Mouse (Mus musculus): Measurements from ENCODE around the gene Fbxw17. TPM values are rescaled to one million over a fixed set of nuclear protein-coding genes. Genes with fewer than 3 reads are reported as not detected.
"Not testable (repeated sequence)": the region's sequence is repeated elsewhere in the genome, so short reads cannot be mapped to it uniquely, and the experiment has no call there.

Fbxw17 gene
- 34.9 and 41.6 TPM in 2 replicates for polyA plus RNA-seq (2015; fragmentation: Nextera tagmentation; extraction: Ambion mirVana)

DNA sequence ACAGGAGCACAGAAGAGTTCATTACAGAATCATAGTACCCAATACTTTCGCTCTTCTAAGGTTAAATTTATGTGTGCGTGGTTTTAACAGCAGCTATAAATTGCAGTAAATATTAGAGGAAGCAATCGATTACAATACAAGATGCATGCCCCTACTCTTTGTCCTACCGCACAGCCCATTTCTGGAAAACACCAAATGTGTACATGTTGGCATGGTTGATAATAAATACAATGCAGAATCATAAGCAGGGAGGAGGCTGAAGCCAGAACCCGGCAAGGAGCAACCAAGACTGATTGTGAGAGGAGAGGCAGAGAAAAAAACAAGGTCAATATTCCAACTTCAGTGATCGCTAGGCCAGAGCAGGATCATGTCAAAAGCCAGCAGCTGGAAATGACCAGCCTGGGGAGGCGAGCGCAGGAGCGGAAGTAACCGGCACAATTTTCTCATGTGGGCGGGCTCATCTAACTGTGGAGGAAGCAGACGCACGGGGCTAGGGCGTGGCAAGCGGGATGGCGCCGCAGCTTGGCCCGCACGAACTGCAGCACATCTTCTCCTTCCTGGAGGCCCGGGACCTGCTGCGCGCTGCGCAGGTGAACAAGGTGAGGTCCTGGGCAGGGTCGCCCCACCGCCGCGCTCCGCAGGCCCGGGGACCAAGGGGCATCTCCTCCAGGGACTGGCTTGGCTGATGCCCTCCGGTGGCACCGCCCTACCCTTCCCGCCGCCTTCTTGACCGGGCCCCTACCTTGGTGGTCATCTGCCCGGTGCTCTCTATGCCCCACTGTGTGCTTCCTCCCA lies at the start of gene Fbxw17:
Gene Fbxw17, plus strand, starts transcription at position 476 of the 795 bp plus-strand sequence.
- H3K4me1 ChIP-seq (replicated peaks; ENCODE audit: control insufficient read depth, insufficient read depth, low read length), result peaks cover 10% of the 10 kb centered on the region
- ATAC-seq, result peak; percentile 99
- peak within 1 kb of the TSS; percentile 63 for H3K4me2 ChIP-seq (ENCODE audit: low read length)
- H3K9me3 ChIP-seq (ENCODE audit: control insufficient read depth, low read length), result no peaks in the 10 kb centered on the region
- H3K9ac ChIP-seq (replicated peaks; ENCODE audit: low read depth, low read length), result peak within 1 kb of the TSS; percentile 97
- H3K27ac ChIP-seq (ENCODE audit: low read length), result peak within 1 kb of the TSS; percentile 33; the same call in 1 of the 2 replicates
- 10% methylated on average over 35 of the region's 35 CpGs for WGBS
- H3K27me3 ChIP-seq (replicated peaks; ENCODE audit: control insufficient read depth, insufficient read depth, low read length), result no peaks in the 10 kb centered on the region
- peak within 1 kb of the TSS; percentile 86 for H3K4me3 ChIP-seq (replicated peaks; ENCODE audit: low read length)
- 0 out of 2 replicates have a peak, but pooled peaks cover 4% of the 10 kb centered on the region for H3K36me3 ChIP-seq (ENCODE audit: control insufficient read depth, insufficient read depth)

DNA sequence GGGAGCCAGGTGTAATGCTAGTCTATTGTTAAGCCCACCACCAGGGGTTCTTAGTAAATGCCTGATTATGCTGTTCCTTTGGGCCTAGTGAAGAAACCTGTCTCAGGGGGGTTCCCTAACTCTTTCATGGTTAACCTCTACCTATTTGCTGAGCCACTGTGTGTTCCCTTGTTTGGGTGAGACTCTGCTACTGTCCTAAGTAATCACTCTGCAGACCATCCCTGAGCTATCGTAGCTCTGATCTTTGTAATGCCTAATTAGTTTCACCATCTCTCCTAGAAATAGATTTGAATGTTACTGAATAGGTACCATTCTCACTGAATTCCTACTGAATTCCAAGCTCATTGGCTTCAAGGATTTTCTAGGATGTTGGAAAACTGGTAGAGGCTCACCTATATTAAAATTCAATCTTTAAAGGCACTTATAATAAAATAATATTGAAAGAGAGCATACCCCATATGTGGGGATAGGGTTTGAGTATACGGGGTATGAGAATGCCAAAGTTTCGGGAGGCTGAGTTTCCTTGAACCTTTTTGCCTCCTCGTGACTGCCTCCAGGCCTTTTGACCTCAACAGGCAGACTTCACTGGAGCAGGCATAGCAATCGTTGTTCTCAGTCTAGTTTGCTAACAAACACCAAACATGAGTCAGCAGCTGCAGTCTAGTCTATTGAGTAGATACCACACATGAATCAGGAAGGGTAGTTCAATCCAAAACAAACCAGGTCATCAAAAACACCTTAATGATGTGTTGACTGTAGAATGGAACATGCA lies 44.5 kb upstream of the Fbxw17 start:
- WGBS, result 60% methylated on average over 5 of the region's 5 CpGs
- not testable (repeated sequence) for H3K4me2 ChIP-seq (ENCODE audit: low read length); H3K9me3 ChIP-seq (ENCODE audit: control insufficient read depth, low read length); H3K4me1 ChIP-seq (replicated peaks; ENCODE audit: control insufficient read depth, insufficient read depth, low read length); H3K9ac ChIP-seq (replicated peaks; ENCODE audit: low read depth, low read length); H3K27ac ChIP-seq (ENCODE audit: low read length); H3K4me3 ChIP-seq (replicated peaks; ENCODE audit: low read length); H3K36me3 ChIP-seq (ENCODE audit: control insufficient read depth, insufficient read depth); ATAC-seq; H3K27me3 ChIP-seq (replicated peaks; ENCODE audit: control insufficient read depth, insufficient read depth, low read length)

DNA sequence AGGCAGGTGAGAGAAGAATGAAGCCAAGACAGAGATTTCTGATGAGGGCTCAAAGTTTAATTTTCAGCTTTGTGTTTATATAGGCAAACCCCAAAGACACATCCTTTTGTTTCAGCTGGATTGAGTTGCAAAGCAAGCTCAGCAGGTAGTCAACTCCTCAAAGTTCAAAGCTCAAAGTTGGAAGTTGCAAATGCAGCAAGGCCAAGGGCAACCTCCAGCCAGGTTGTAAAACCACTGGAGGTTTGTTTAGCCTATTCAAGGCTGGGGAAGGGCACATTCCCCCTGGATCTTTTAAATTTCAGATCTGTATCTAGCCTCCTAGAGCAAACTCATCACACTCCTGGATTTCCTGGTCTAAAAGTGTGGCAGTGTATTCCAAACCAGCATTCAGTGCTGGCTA lies 28.5 kb upstream of the Fbxw17 start:
- H3K4me2 ChIP-seq (ENCODE audit: low read length); H3K4me1 ChIP-seq (replicated peaks; ENCODE audit: control insufficient read depth, insufficient read depth, low read length); ATAC-seq; H3K4me3 ChIP-seq (replicated peaks; ENCODE audit: low read length); H3K27ac ChIP-seq (ENCODE audit: low read length); H3K9me3 ChIP-seq (ENCODE audit: control insufficient read depth, low read length); H3K36me3 ChIP-seq (ENCODE audit: control insufficient read depth, insufficient read depth); H3K9ac ChIP-seq (replicated peaks; ENCODE audit: low read depth, low read length); H3K27me3 ChIP-seq (replicated peaks; ENCODE audit: control insufficient read depth, insufficient read depth, low read length): not testable (repeated sequence)

DNA sequence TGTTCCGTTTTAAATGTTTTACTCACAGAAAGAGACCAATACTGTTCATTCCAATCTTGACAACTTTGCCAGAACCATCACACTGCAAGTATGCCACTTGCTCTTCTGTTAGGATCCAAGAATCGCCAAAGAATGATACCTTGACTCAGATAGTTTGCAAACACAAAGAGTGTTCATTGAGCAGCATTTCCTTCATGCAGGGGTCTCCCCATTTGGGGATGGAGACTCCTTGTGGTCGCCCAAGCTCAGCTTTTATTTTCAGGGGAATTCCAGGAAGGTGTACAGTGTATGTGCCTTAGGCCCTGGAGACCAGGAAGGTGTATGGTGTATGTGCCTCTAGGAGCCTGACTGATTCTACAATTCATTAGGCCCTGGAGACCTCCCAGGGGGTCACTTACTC lies 757 bp downstream of the Fbxw17 start:
- Histone ChIP-seq H3K27me3 (replicated peaks; ENCODE audit: control insufficient read depth, insufficient read depth, low read length) (no peaks in the 10 kb centered on the region), H3K4me2 (ENCODE audit: low read length) (peak overlapping the region; percentile 63), H3K9ac (replicated peaks; ENCODE audit: low read depth, low read length) (peak overlapping the region; percentile 97), H3K36me3 (ENCODE audit: control insufficient read depth, insufficient read depth) (peaks cover 5% of the 10 kb centered on the region; the same call in 1 of the 2 replicates), H3K4me1 (replicated peaks; ENCODE audit: control insufficient read depth, insufficient read depth, low read length) (peaks cover 10% of the 10 kb centered on the region), H3K27ac (ENCODE audit: low read length) (no peak overlapping the region), H3K4me3 (replicated peaks; ENCODE audit: low read length) (peak overlapping the region; percentile 86), H3K9me3 (ENCODE audit: control insufficient read depth, low read length) (no peaks in the 10 kb centered on the region)
- ATAC-seq, result peak; percentile 24; the same call in 1 of the 2 replicates
- 37% methylated on average over 3 of the region's 3 CpGs for WGBS

DNA sequence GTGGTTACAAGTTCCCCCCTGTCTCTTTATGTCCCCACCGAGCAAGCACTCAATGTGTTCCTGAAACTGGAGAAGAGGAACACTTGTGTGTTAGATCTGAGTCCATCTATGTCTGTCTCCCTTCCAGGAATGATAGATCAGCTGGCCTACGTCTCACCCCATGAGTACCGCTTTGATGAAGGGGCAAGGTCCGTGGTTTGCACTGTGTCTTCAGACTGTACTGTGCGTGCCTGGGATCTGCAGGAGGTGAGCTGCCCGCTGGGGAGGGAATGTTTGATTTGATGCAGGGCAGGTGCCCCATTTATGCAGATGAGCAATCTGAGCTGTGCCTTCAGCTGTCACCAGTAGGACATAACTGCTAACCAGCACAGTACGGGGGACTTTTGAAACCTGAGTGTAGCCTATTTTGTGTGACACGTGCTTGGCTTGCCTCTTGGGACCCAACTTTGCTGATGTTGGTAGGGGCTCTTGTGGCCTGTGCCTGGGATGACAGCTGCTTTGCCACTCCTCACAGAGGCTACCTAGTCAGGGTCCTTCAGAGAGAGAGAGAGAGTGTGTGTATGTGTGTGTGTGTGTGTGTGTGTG lies 6.1 kb downstream of the Fbxw17 start:
- no peaks in the 10 kb centered on the region for H3K27me3 ChIP-seq (replicated peaks; ENCODE audit: control insufficient read depth, insufficient read depth, low read length)
- no peaks in the 10 kb centered on the region for H3K9me3 ChIP-seq (ENCODE audit: control insufficient read depth, low read length)
- H3K4me1 ChIP-seq (replicated peaks; ENCODE audit: control insufficient read depth, insufficient read depth, low read length), result peaks cover 2% of the 10 kb centered on the region
- H3K27ac ChIP-seq (ENCODE audit: low read length), result no peak overlapping the region
- peaks cover 21% of the 10 kb centered on the region for H3K36me3 ChIP-seq (ENCODE audit: control insufficient read depth, insufficient read depth)
- no peak overlapping the region for H3K9ac ChIP-seq (replicated peaks; ENCODE audit: low read depth, low read length)
- ATAC-seq, result no peak
- no peak overlapping the region for H3K4me3 ChIP-seq (replicated peaks; ENCODE audit: low read length)
- 93% methylated on average over 8 of the region's 8 CpGs for WGBS
- H3K4me2 ChIP-seq (ENCODE audit: low read length), result no peak overlapping the region

DNA sequence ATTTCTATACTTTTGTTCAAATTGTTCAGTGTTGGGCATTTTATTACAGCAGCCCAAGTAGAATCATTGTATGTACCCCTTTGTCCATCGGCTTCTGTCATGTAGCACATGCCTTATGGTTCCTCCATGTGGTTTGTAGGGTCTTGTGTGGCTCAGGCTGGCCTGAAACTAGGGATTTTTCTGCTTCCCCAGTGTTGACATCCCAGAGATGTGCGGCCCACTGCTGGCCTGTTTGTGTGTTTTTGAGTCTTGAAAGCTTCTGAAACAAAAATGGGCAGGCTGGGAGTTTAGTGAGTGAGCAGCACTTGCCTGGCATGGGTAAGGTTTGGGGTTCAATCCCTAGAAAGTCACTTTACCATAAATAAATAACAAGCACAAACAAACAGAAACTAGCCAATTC lies 6.9 kb downstream of the Fbxw17 start:
- Histone ChIP-seq H3K4me1 (replicated peaks; ENCODE audit: control insufficient read depth, insufficient read depth, low read length) (no peaks in the 10 kb centered on the region), H3K9ac (replicated peaks; ENCODE audit: low read depth, low read length) (no peak overlapping the region), H3K27ac (ENCODE audit: low read length) (no peak overlapping the region), H3K9me3 (ENCODE audit: control insufficient read depth, low read length) (no peaks in the 10 kb centered on the region), H3K4me2 (ENCODE audit: low read length) (no peak overlapping the region), H3K27me3 (replicated peaks; ENCODE audit: control insufficient read depth, insufficient read depth, low read length) (no peaks in the 10 kb centered on the region), H3K36me3 (ENCODE audit: control insufficient read depth, insufficient read depth) (peaks cover 29% of the 10 kb centered on the region), H3K4me3 (replicated peaks; ENCODE audit: low read length) (no peak overlapping the region)
- WGBS, result 91% methylated on average over 2 of the region's 2 CpGs
- no peak for ATAC-seq

DNA sequence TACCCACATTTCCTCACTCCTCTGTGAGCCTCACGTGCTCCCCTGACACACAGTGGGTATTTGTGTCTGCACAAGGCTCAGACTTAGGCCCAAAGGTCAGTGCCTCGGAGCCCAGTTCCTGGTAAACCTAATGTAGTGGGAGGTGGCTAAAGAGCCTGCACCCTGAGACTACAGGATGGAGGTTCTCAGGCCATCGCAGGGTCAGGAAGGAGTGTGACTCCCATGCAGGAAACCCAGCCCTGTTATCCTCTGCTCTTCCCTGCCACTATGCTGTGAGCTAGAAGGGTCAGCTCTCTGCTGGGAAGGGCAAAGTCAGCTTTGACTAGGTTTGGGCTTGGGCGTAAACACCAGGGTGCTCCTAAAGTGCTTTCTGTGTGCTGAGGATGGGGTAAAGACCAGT lies 9.0 kb downstream of the Fbxw17 start:
- no peak overlapping the region for H3K9ac ChIP-seq (replicated peaks; ENCODE audit: low read depth, low read length)
- peaks cover 37% of the 10 kb centered on the region for H3K36me3 ChIP-seq (ENCODE audit: control insufficient read depth, insufficient read depth)
- no peak overlapping the region for H3K4me3 ChIP-seq (replicated peaks; ENCODE audit: low read length)
- H3K27ac ChIP-seq (ENCODE audit: low read length), result no peak overlapping the region
- WGBS, result 97% methylated on average over 4 of the region's 4 CpGs
- no peaks in the 10 kb centered on the region for H3K27me3 ChIP-seq (replicated peaks; ENCODE audit: control insufficient read depth, insufficient read depth, low read length)
- no peaks in the 10 kb centered on the region for H3K9me3 ChIP-seq (ENCODE audit: control insufficient read depth, low read length)
- ATAC-seq, result no peak
- no peaks in the 10 kb centered on the region for H3K4me1 ChIP-seq (replicated peaks; ENCODE audit: control insufficient read depth, insufficient read depth, low read length)
- H3K4me2 ChIP-seq (ENCODE audit: low read length), result no peak overlapping the region

DNA sequence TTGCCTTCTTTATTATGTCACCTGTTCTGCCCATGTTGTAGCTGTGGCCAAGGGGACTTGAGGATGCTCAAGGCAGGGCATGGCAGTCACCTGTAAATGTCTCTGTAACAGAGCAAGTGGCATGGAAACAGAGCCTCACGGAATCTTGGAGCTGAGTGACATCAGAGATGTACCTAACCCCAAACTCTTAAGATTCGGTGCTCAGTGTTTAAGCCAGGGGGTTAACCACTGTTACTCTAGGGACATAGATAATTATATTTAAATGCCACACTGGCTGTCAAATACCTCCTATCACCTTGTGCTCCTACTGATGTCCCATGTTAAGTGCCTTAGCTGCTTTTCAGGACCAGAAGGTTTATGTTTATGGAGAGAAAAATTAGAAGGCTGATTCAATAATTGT lies 26.1 kb downstream of the Fbxw17 start, which contains the start of gene Gm47429:
Gene Gm47429, minus strand, starts transcription at position 101 of the 400 bp plus-strand sequence.
- Histone ChIP-seq H3K4me1 (replicated peaks; ENCODE audit: control insufficient read depth, insufficient read depth, low read length) (no peaks in the 10 kb centered on the region), H3K9me3 (ENCODE audit: control insufficient read depth, low read length) (no peaks in the 10 kb centered on the region), H3K36me3 (ENCODE audit: control insufficient read depth, insufficient read depth) (no peaks in the 10 kb centered on the region), H3K27me3 (replicated peaks; ENCODE audit: control insufficient read depth, insufficient read depth, low read length) (no peaks in the 10 kb centered on the region), H3K27ac (ENCODE audit: low read length) (no peak within 1 kb of the TSS), H3K4me2 (ENCODE audit: low read length) (no peak within 1 kb of the TSS), H3K4me3 (replicated peaks; ENCODE audit: low read length) (no peak within 1 kb of the TSS), H3K9ac (replicated peaks; ENCODE audit: low read depth, low read length) (no peak within 1 kb of the TSS)
- WGBS, result 89% methylated on average over 2 of the region's 2 CpGs
- no peak for ATAC-seq

DNA sequence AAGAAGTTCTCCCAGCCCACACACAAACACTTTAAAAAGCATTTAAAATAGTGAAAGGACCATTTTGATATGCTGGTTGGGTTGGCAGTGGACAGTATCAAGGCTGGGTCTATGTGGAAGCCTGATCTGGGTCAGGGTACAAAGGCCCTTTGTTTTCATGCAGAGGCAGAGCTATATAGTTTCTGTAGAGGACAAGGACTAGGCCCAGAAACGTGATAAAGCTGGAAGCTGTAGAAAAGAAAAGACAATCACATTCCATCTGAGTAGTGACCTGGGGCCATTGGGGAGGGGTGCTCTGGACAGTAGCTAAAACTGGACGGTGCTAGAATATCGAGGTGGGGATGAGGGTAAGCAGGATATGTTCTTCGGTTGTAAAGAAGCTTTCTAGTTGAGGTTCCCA lies 27.6 kb downstream of the Fbxw17 start:
- H3K4me1 ChIP-seq (replicated peaks; ENCODE audit: control insufficient read depth, insufficient read depth, low read length), result no peaks in the 10 kb centered on the region
- 70% methylated on average over 4 of the region's 4 CpGs for WGBS
- no peak overlapping the region for H3K27ac ChIP-seq (ENCODE audit: low read length)
- no peaks in the 10 kb centered on the region for H3K36me3 ChIP-seq (ENCODE audit: control insufficient read depth, insufficient read depth)
- H3K4me3 ChIP-seq (replicated peaks; ENCODE audit: low read length), result no peak overlapping the region
- H3K9me3 ChIP-seq (ENCODE audit: control insufficient read depth, low read length), result no peaks in the 10 kb centered on the region
- H3K27me3 ChIP-seq (replicated peaks; ENCODE audit: control insufficient read depth, insufficient read depth, low read length), result no peaks in the 10 kb centered on the region
- no peak for ATAC-seq
- H3K9ac ChIP-seq (replicated peaks; ENCODE audit: low read depth, low read length), result no peak overlapping the region
- H3K4me2 ChIP-seq (ENCODE audit: low read length), result no peak overlapping the region
